Mouse (Mus musculus): ENCODE data around the gene Luc7l3. TPM values are rescaled to one million over a fixed set of nuclear protein-coding genes. Genes with fewer than 3 reads are reported as not detected.

Gene Luc7l3
- polyA plus RNA-seq, 1 experiment = 6.1 TPM

Other genes with a start within 250 kb of the Luc7l3 start
- gene Tob1, start 110.5 kb downstream of the Luc7l3 start, polyA plus RNA-seq (2012; rRNA removed) = 34.1 and 79.2 TPM in 2 replicates
- 1.2 and 3.5 TPM in 2 replicates for gene Wfikkn2, start 76.0 kb downstream of the Luc7l3 start, polyA plus RNA-seq (2012; rRNA removed)
- 13.1 and 20.3 TPM in 2 replicates for gene Gm21885, start 40.1 kb downstream of the Luc7l3 start, polyA plus RNA-seq (2012; rRNA removed)
- gene Ankrd40, start 6.0 kb upstream of the Luc7l3 start, polyA plus RNA-seq (2012; rRNA removed) = 49.1 and 62.2 TPM in 2 replicates
- gene Abcc3, start 71.0 kb upstream of the Luc7l3 start, polyA plus RNA-seq (2012; rRNA removed) = 48.1 and 67.9 TPM in 2 replicates
- gene Cacna1g, start 152.2 kb upstream of the Luc7l3 start, polyA plus RNA-seq (2012; rRNA removed) = 8.8 and 10.1 TPM in 2 replicates
- gene Spata20, start 164.2 kb upstream of the Luc7l3 start, polyA plus RNA-seq (2012; rRNA removed) = 0.05 TPM in 1 of 2 replicates, not detected in the other
- gene Epn3, start 178.0 kb upstream of the Luc7l3 start, polyA plus RNA-seq (2012; rRNA removed) = 1.6 and 2.4 TPM in 2 replicates
- gene Mycbpap, start 199.8 kb upstream of the Luc7l3 start, polyA plus RNA-seq (2012; rRNA removed) = 0.84 and 1.2 TPM in 2 replicates
- gene Rsad1, start 227.3 kb upstream of the Luc7l3 start, polyA plus RNA-seq (2012; rRNA removed) = 2.5 and 6.2 TPM in 2 replicates
- 0.63 and 1.1 TPM in 2 replicates for gene Chad, start 243.1 kb upstream of the Luc7l3 start, polyA plus RNA-seq (2012; rRNA removed)

All from large intestine, adult 2 months (tissue).